Mouse (Mus musculus) adrenal gland, postnatal 36 days (tissue): ENCODE data around the gene 4931409K22Rik. TPM values are rescaled to one million over a fixed set of nuclear protein-coding genes. Genes with fewer than 3 reads are reported as not detected.

Source experiments
- DNase-seq, 2 experiments: peaks; one replicate each; pipeline ENCODE4 v3.0.0; 2021; ENCODE audit warnings: mixed read lengths in 1 of 2
- long read RNA-seq, 2 experiments: library from polyadenylated mRNA; stranded (forward); transcript quantifications; one replicate each; pipeline ENCODE4 v2.0.0; 2021; ENCODE audit warnings: borderline sequencing depth in 2 of 2
- total RNA-seq, 2 experiments: library from RNA; stranded (reverse); gene quantifications; 2 replicates each; pipeline ENCODE4 v1.2.3; 2021

Gene 4931409K22Rik
- not detected for total RNA-seq
- long read RNA-seq, experiment 1: 0 reads
- long read RNA-seq, experiment 2: 0 reads

GRCm38 (mm10) chr5:24556709-24557108, at the start of gene 4931409K22Rik:
Gene 4931409K22Rik (minus strand): TSS chr5:24556809.
- DNase-seq: no peak

- DNase-seq: no peak
These were observed 49.5 kb upstream of the 4931409K22Rik start for GRCm38 (mm10) chr5:24605980-24606665.

- DNase-seq: no peak
These were observed 48.8 kb upstream of the 4931409K22Rik start for GRCm38 (mm10) chr5:24605321-24605979.

GRCm38 (mm10) chr5:24604656-24605100, 48.1 kb upstream of the 4931409K22Rik start:
- DNase-seq: peak; percentile 95 to 96

- peak; percentile 42 to 48 for DNase-seq
These were observed 47.6 kb upstream of the 4931409K22Rik start for GRCm38 (mm10) chr5:24604080-24604655.

- no peak for DNase-seq
These were observed 46.9 kb upstream of the 4931409K22Rik start for GRCm38 (mm10) chr5:24603431-24604010.

GRCm38 (mm10) chr5:24602751-24603343, 46.2 kb upstream of the 4931409K22Rik start:
- DNase-seq: peak; percentile 93

- DNase-seq: peak; percentile 84 to 86
These were observed 45.5 kb upstream of the 4931409K22Rik start for GRCm38 (mm10) chr5:24601911-24602750.

GRCm38 (mm10) chr5:24601071-24601835, 44.6 kb upstream of the 4931409K22Rik start:
- peak; percentile 41 to 61 for DNase-seq

GRCm38 (mm10) chr5:24600236-24600635, 43.6 kb upstream of the 4931409K22Rik start:
- DNase-seq: no peak

- DNase-seq: no peak
These were observed 42.5 kb upstream of the 4931409K22Rik start for GRCm38 (mm10) chr5:24599137-24599536.

- DNase-seq: peak; percentile 56 to 83
These were observed 42.0 kb upstream of the 4931409K22Rik start for GRCm38 (mm10) chr5:24598570-24599006.

- DNase-seq: no peak
These were observed 41.4 kb upstream of the 4931409K22Rik start for GRCm38 (mm10) chr5:24597901-24598569.

GRCm38 (mm10) chr5:24597221-24597728, 40.7 kb upstream of the 4931409K22Rik start:
- DNase-seq: peak; percentile 79 to 86

- peak in 1 of 2 experiments; percentile 41 for DNase-seq
These were observed 40.0 kb upstream of the 4931409K22Rik start for GRCm38 (mm10) chr5:24596519-24597171.

GRCm38 (mm10) chr5:24595786-24596380, 39.3 kb upstream of the 4931409K22Rik start:
- no peak for DNase-seq

GRCm38 (mm10) chr5:24595261-24595660, 38.7 kb upstream of the 4931409K22Rik start:
- DNase-seq: no peak

- no peak for DNase-seq
These were observed 37.7 kb upstream of the 4931409K22Rik start for GRCm38 (mm10) chr5:24594346-24594745.

- DNase-seq: no peak
These were observed 37.3 kb upstream of the 4931409K22Rik start for GRCm38 (mm10) chr5:24593928-24594327.
